Mouse (Mus musculus): Measurements from ENCODE around the gene Nudt3. TPM values are rescaled to one million over a fixed set of nuclear protein-coding genes. Genes with fewer than 3 reads are reported as not detected.
"Not testable (repeated sequence)": the region's sequence is repeated elsewhere in the genome, so short reads cannot be mapped to it uniquely, and the experiment has no call there.

Nudt3 gene
- polyA plus RNA-seq, 1 experiment from 2014 or later, result 71.2 TPM

GRCm38 (mm10) chr17:27645807-27646206, 22.5 kb upstream of the Nudt3 start:
- WGBS, result 44% methylated on average over 7 of the region's 7 CpGs
- no peak overlapping the region for H3K27ac ChIP-seq
- no peak overlapping the region for H3K4me2 ChIP-seq (replicated peaks)
- no peak overlapping the region for H3K9ac ChIP-seq
- no peaks in the 10 kb centered on the region for H3K9me3 ChIP-seq
- ATAC-seq, result no peak
- no peaks in the 10 kb centered on the region for H3K36me3 ChIP-seq
- H3K4me1 ChIP-seq (replicated peaks), result peaks cover 10% of the 10 kb centered on the region
- H3K4me3 ChIP-seq (replicated peaks), result no peak overlapping the region
- H3K27me3 ChIP-seq (replicated peaks), result no peaks in the 10 kb centered on the region

- Histone ChIP-seq H3K9me3 (no peaks in the 10 kb centered on the region), H3K27ac (no peak overlapping the region), H3K4me1 (replicated peaks) (peaks cover 10% of the 10 kb centered on the region), H3K27me3 (replicated peaks) (no peaks in the 10 kb centered on the region), H3K4me2 (replicated peaks) (no peak overlapping the region), H3K4me3 (replicated peaks) (no peak overlapping the region), H3K9ac (no peak overlapping the region), H3K36me3 (no peaks in the 10 kb centered on the region)
- WGBS, result 48% methylated on average over 2 of the region's 2 CpGs
- no peak for ATAC-seq
Measured at GRCm38 (mm10) chr17:27644572-27644971, 21.3 kb upstream of the Nudt3 start.

- Histone ChIP-seq H3K4me3 (replicated peaks) (no peak overlapping the region), H3K27me3 (replicated peaks) (no peaks in the 10 kb centered on the region), H3K36me3 (no peaks in the 10 kb centered on the region), H3K4me2 (replicated peaks) (no peak overlapping the region), H3K27ac (no peak overlapping the region), H3K9me3 (no peaks in the 10 kb centered on the region), H3K4me1 (replicated peaks) (peaks cover 10% of the 10 kb centered on the region), H3K9ac (no peak overlapping the region)
- 84% methylated on average over 9 of the region's 9 CpGs for WGBS
- no peak for ATAC-seq
Measured at GRCm38 (mm10) chr17:27643756-27644155, 20.5 kb upstream of the Nudt3 start.

- H3K9ac ChIP-seq, result no peak overlapping the region
- no peaks in the 10 kb centered on the region for H3K36me3 ChIP-seq
- H3K27me3 ChIP-seq (replicated peaks), result no peaks in the 10 kb centered on the region
- ATAC-seq, result no peak
- WGBS, result 31% methylated on average over 6 of the region's 6 CpGs
- H3K27ac ChIP-seq, result peak overlapping the region; percentile 54; the same call in 1 of the 2 replicates
- H3K4me3 ChIP-seq (replicated peaks), result no peak overlapping the region
- peak overlapping the region; percentile 22 for H3K4me2 ChIP-seq (replicated peaks)
- H3K9me3 ChIP-seq, result no peaks in the 10 kb centered on the region
- H3K4me1 ChIP-seq (replicated peaks), result peaks cover 10% of the 10 kb centered on the region
Measured at GRCm38 (mm10) chr17:27643101-27643500, 19.8 kb upstream of the Nudt3 start.

- peak overlapping the region; percentile 22 for H3K4me2 ChIP-seq (replicated peaks)
- H3K27me3 ChIP-seq (replicated peaks), result no peaks in the 10 kb centered on the region
- no peaks in the 10 kb centered on the region for H3K36me3 ChIP-seq
- no peak overlapping the region for H3K4me3 ChIP-seq (replicated peaks)
- H3K27ac ChIP-seq, result peak overlapping the region; percentile 54
- H3K4me1 ChIP-seq (replicated peaks), result peaks cover 10% of the 10 kb centered on the region
- WGBS, result 12% methylated on average over 12 of the region's 12 CpGs
- peak overlapping the region; percentile 17; the same call in 1 of the 2 replicates for H3K9ac ChIP-seq
- H3K9me3 ChIP-seq, result no peaks in the 10 kb centered on the region
- ATAC-seq, result peak; percentile 62
Measured at GRCm38 (mm10) chr17:27642491-27643062, 19.3 kb upstream of the Nudt3 start.

- not testable (repeated sequence) for H3K9me3 ChIP-seq; ATAC-seq; H3K36me3 ChIP-seq; H3K9ac ChIP-seq; H3K27me3 ChIP-seq (replicated peaks); H3K4me2 ChIP-seq (replicated peaks); H3K4me3 ChIP-seq (replicated peaks); H3K27ac ChIP-seq
- 86% methylated on average over 6 of the region's 6 CpGs for WGBS
- H3K4me1 ChIP-seq (replicated peaks), result peaks cover 20% of the 10 kb centered on the region
Measured at GRCm38 (mm10) chr17:27639851-27640250, 16.6 kb upstream of the Nudt3 start.

- 74% methylated on average over 20 of the region's 20 CpGs for WGBS
- Histone ChIP-seq H3K4me1 (replicated peaks) (peaks cover 20% of the 10 kb centered on the region), H3K27me3 (replicated peaks) (no peaks in the 10 kb centered on the region)
Measured at GRCm38 (mm10) chr17:27638921-27639332, 15.6 kb upstream of the Nudt3 start.

GRCm38 (mm10) chr17:27637333-27637732, 14.0 kb upstream of the Nudt3 start:
- Histone ChIP-seq H3K36me3 (peaks cover 10% of the 10 kb centered on the region), H3K4me1 (replicated peaks) (peaks cover 25% of the 10 kb centered on the region), H3K27ac (peak overlapping the region; percentile 7; the same call in 1 of the 2 replicates), H3K27me3 (replicated peaks) (no peaks in the 10 kb centered on the region), H3K9ac (no peak overlapping the region), H3K4me3 (replicated peaks) (no peak overlapping the region), H3K9me3 (no peaks in the 10 kb centered on the region), H3K4me2 (replicated peaks) (no peak overlapping the region)
- WGBS, result 53% methylated on average over 9 of the region's 9 CpGs
- ATAC-seq, result no peak

More at GRCm38 (mm10) chr17:27638921-27639332, 15.6 kb upstream of the Nudt3 start:
- H3K4me2 ChIP-seq (replicated peaks), result no peak overlapping the region
- H3K9ac ChIP-seq, result no peak overlapping the region
- ATAC-seq, result no peak
- H3K4me3 ChIP-seq (replicated peaks), result no peak overlapping the region
- H3K9me3 ChIP-seq, result no peaks in the 10 kb centered on the region
- H3K36me3 ChIP-seq, result no peaks in the 10 kb centered on the region
- H3K27ac ChIP-seq, result no peak overlapping the region

GRCm38 (mm10) chr17:27636132-27637020, 13.1 kb upstream of the Nudt3 start, which contains the start of gene Rps10:
Rps10 (minus strand) TSS chr17:27636669.
- peak within 1 kb of the TSS; percentile 12; the same call in 1 of the 2 replicates for H3K9ac ChIP-seq
- peaks cover 30% of the 10 kb centered on the region for H3K4me1 ChIP-seq (replicated peaks)
- WGBS, result 40% methylated on average over 18 of the region's 18 CpGs
- peak within 1 kb of the TSS; percentile 77 for H3K4me3 ChIP-seq (replicated peaks)
- peak within 1 kb of the TSS; percentile 71 for H3K4me2 ChIP-seq (replicated peaks)
- H3K27me3 ChIP-seq (replicated peaks), result no peaks in the 10 kb centered on the region
- H3K36me3 ChIP-seq, result peaks cover 20% of the 10 kb centered on the region
- ATAC-seq, result no peak
- H3K9me3 ChIP-seq, result no peaks in the 10 kb centered on the region
- peak within 1 kb of the TSS; percentile 72 for H3K27ac ChIP-seq

GRCm38 (mm10) chr17:27635575-27635903, 12.2 kb upstream of the Nudt3 start:
- 32% methylated on average over 9 of the region's 9 CpGs for WGBS
- peak overlapping the region; percentile 72 for H3K27ac ChIP-seq
- peaks cover 28% of the 10 kb centered on the region for H3K36me3 ChIP-seq
- peak; percentile 2; the same call in 1 of the 2 replicates for ATAC-seq
- H3K9me3 ChIP-seq; H3K27me3 ChIP-seq (replicated peaks); H3K9ac ChIP-seq: not testable (repeated sequence)
- H3K4me3 ChIP-seq (replicated peaks), result peak overlapping the region; percentile 77
- H3K4me2 ChIP-seq (replicated peaks), result peak overlapping the region; percentile 71
- H3K4me1 ChIP-seq (replicated peaks), result peaks cover 33% of the 10 kb centered on the region

GRCm38 (mm10) chr17:27634871-27635574, 11.7 kb upstream of the Nudt3 start, which contains the start of gene RPS10-NUDT3:
RPS10-NUDT3 (minus strand) TSS chr17:27635222.
- H3K4me1 ChIP-seq (replicated peaks), result peaks cover 33% of the 10 kb centered on the region
- ATAC-seq, result peak; percentile 97

More at GRCm38 (mm10) chr17:27634871-27635574, 11.7 kb upstream of the Nudt3 start, which contains the start of gene RPS10-NUDT3:
- no peaks in the 10 kb centered on the region for H3K27me3 ChIP-seq (replicated peaks)
- H3K9me3 ChIP-seq, result no peaks in the 10 kb centered on the region
- peak within 1 kb of the TSS; percentile 77 for H3K4me3 ChIP-seq (replicated peaks)
- peaks cover 32% of the 10 kb centered on the region for H3K36me3 ChIP-seq
- peak within 1 kb of the TSS; percentile 85 for H3K27ac ChIP-seq
- 0% methylated on average over 67 of the region's 72 CpGs for WGBS
- H3K9ac ChIP-seq, result peak within 1 kb of the TSS; percentile 94
- H3K4me2 ChIP-seq (replicated peaks), result peak within 1 kb of the TSS; percentile 71
